Mouse (Mus musculus): Measurements from ENCODE around the gene Angptl4.

- no peak for TF ChIP-seq TAL1 (IDR thresholded peaks at IDR 0.05; ENCODE audit: low read length)
- no peak for TF ChIP-seq GATA1 (IDR thresholded peaks at IDR 0.05; ENCODE audit: low read length)
Measured at GRCm38 (mm10) chr17:33804205-33804604, 22.6 kb upstream of the Angptl4 start.

Measured in erythroblast, embryonic 14.5 days (primary cell).